Mouse (Mus musculus): ENCODE results near the gene Myo3b.

DNA sequence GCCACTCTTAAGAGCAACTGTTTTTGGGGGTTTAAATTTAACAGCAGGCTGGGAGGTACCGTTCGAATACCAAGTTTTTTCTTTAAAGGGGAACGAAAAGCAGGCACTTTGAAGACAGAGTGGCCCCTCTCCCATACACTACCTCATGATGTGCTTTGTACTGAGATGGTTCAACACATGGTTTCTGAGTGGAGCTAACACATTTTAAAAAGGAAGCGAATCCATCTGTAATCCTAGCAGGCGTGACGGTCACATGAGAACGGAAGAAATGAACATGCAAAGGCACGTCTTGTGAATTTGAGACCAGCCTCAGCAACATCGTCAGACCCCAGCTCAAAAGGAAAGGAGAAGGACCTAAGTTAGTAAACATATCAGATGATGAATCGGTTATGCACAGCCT lies 87.4 kb downstream of the Myo3b start:
- TF ChIP-seq CTCF (IDR thresholded peaks at IDR 0.05; ENCODE audit: low read depth, low read length) (no peak), POLR2A (IDR thresholded peaks at IDR 0.05; ENCODE audit: extremely low read depth, insufficient read depth, low read length) (no peak)

Measured in liver, adult 2 months (tissue).